Mouse (Mus musculus) heart, adult 8-10 months (tissue): ENCODE data around the gene Dcbld2. TPM values are rescaled to one million over a fixed set of nuclear protein-coding genes. Genes with fewer than 3 reads are reported as not detected.
A peak's percentile ranks its signal among the peaks of the same experiment; 100 is the strongest.

Experiments used
- DNase-seq: peaks from one replicate; pipeline ENCODE4 v3.0.0; 2022; ENCODE audit warnings: low spot score
- total RNA-seq, 4 experiments: library from RNA; stranded (reverse); gene quantifications; 2 replicates each; pipeline ENCODE4 v1.2.4; 2022

The Dcbld2 gene
- total RNA-seq, 4 experiments from 2014 or later = 13.2 to 14.4 (median 14.1) TPM

GRCm38 (mm10) chr16:58449073-58449472 is 40.8 kb downstream of the Dcbld2 start:
- no peak for DNase-seq

- DNase-seq = no peak
Measured at GRCm38 (mm10) chr16:58450648-58451047, 42.4 kb downstream of the Dcbld2 start.

GRCm38 (mm10) chr16:58451647-58452046 is 43.4 kb downstream of the Dcbld2 start:
- DNase-seq = no peak

- peak; percentile 52 for DNase-seq
Measured at GRCm38 (mm10) chr16:58453138-58453537, 44.9 kb downstream of the Dcbld2 start.

- no peak for DNase-seq
Measured at GRCm38 (mm10) chr16:58453820-58454219, 45.6 kb downstream of the Dcbld2 start.

GRCm38 (mm10) chr16:58454617-58455016 is 46.4 kb downstream of the Dcbld2 start:
- DNase-seq = peak; percentile 52

GRCm38 (mm10) chr16:58455118-58455517 is 46.9 kb downstream of the Dcbld2 start:
- no peak for DNase-seq

- no peak for DNase-seq
Measured at GRCm38 (mm10) chr16:58456445-58456844, 48.2 kb downstream of the Dcbld2 start.

GRCm38 (mm10) chr16:58456991-58457390 is 48.7 kb downstream of the Dcbld2 start:
- no peak for DNase-seq

- DNase-seq = peak; percentile 41
Measured at GRCm38 (mm10) chr16:58459966-58460365, 51.7 kb downstream of the Dcbld2 start.

GRCm38 (mm10) chr16:58460386-58460785 is 52.1 kb downstream of the Dcbld2 start:
- no peak for DNase-seq

GRCm38 (mm10) chr16:58461856-58462518 is 53.7 kb downstream of the Dcbld2 start:
- no peak for DNase-seq

GRCm38 (mm10) chr16:58462519-58462918 is 54.3 kb downstream of the Dcbld2 start:
- no peak for DNase-seq

GRCm38 (mm10) chr16:58464051-58464450 is 55.8 kb downstream of the Dcbld2 start:
- no peak for DNase-seq

- DNase-seq = no peak
Measured at GRCm38 (mm10) chr16:58465412-58465811, 57.2 kb downstream of the Dcbld2 start.

- DNase-seq = no peak
Measured at GRCm38 (mm10) chr16:58470061-58470460, 61.8 kb downstream of the Dcbld2 start.

- DNase-seq = no peak
Measured at GRCm38 (mm10) chr16:58470841-58471240, 62.6 kb downstream of the Dcbld2 start.

- no peak for DNase-seq
Measured at GRCm38 (mm10) chr16:58474875-58475274, 66.6 kb downstream of the Dcbld2 start.

- DNase-seq = no peak
Measured at GRCm38 (mm10) chr16:58475544-58476154, 67.4 kb downstream of the Dcbld2 start.

- DNase-seq = peak; percentile 75
Measured at GRCm38 (mm10) chr16:58476363-58476762, 68.1 kb downstream of the Dcbld2 start.

GRCm38 (mm10) chr16:58479898-58480448 is 71.7 kb downstream of the Dcbld2 start:
- no peak for DNase-seq

- no peak for DNase-seq
Measured at GRCm38 (mm10) chr16:58481219-58481905, 73.1 kb downstream of the Dcbld2 start.

GRCm38 (mm10) chr16:58481906-58482270 is 73.6 kb downstream of the Dcbld2 start:
- no peak for DNase-seq
